Mouse (Mus musculus): ENCODE data around the gene Ampd3.

Ampd3 gene

GRCm38 (mm10) chr7:110801028-110801427 is 33.0 kb downstream of the Ampd3 start:
- peak; percentile 55 for DNase-seq (ENCODE audit: low spot score)

- DNase-seq (ENCODE audit: low spot score) = no peak
These were observed 35.1 kb downstream of the Ampd3 start for GRCm38 (mm10) chr7:110803131-110803530.

GRCm38 (mm10) chr7:110804266-110804665 is 36.3 kb downstream of the Ampd3 start:
- DNase-seq (ENCODE audit: low spot score) = no peak

GRCm38 (mm10) chr7:110807460-110808030 is 39.5 kb downstream of the Ampd3 start:
- DNase-seq (ENCODE audit: low spot score) = no peak

GRCm38 (mm10) chr7:110808962-110809361 is 41.0 kb downstream of the Ampd3 start:
- no peak for DNase-seq (ENCODE audit: low spot score)

GRCm38 (mm10) chr7:110809585-110810557 is 41.9 kb downstream of the Ampd3 start:
- DNase-seq (ENCODE audit: low spot score) = no peak

- no peak for DNase-seq (ENCODE audit: low spot score)
These were observed 43.0 kb downstream of the Ampd3 start for GRCm38 (mm10) chr7:110810995-110811394.

- DNase-seq (ENCODE audit: low spot score) = no peak
These were observed 43.5 kb downstream of the Ampd3 start for GRCm38 (mm10) chr7:110811529-110811928.

GRCm38 (mm10) chr7:110813983-110814382 is 46.0 kb downstream of the Ampd3 start:
- no peak for DNase-seq (ENCODE audit: low spot score)

GRCm38 (mm10) chr7:110816037-110816436 is 48.0 kb downstream of the Ampd3 start:
- DNase-seq (ENCODE audit: low spot score) = no peak

GRCm38 (mm10) chr7:110818206-110818605 is 50.2 kb downstream of the Ampd3 start:
- no peak for DNase-seq (ENCODE audit: low spot score)

GRCm38 (mm10) chr7:110818787-110819350 is 50.9 kb downstream of the Ampd3 start:
- no peak for DNase-seq (ENCODE audit: low spot score)

- peak; percentile 41 for DNase-seq (ENCODE audit: low spot score)
These were observed 53.1 kb downstream of the Ampd3 start for GRCm38 (mm10) chr7:110821068-110821467.

- no peak for DNase-seq (ENCODE audit: low spot score)
These were observed 53.6 kb downstream of the Ampd3 start for GRCm38 (mm10) chr7:110821653-110822052.

- no peak for DNase-seq (ENCODE audit: low spot score)
These were observed 54.0 kb downstream of the Ampd3 start for GRCm38 (mm10) chr7:110822055-110822454.

GRCm38 (mm10) chr7:110823076-110823475 is 55.1 kb downstream of the Ampd3 start:
- DNase-seq (ENCODE audit: low spot score) = no peak

GRCm38 (mm10) chr7:110823593-110823992 is 55.6 kb downstream of the Ampd3 start:
- no peak for DNase-seq (ENCODE audit: low spot score)

- no peak for DNase-seq (ENCODE audit: low spot score)
These were observed 56.3 kb downstream of the Ampd3 start for GRCm38 (mm10) chr7:110823995-110824953.

GRCm38 (mm10) chr7:110833024-110833423 is 65.0 kb downstream of the Ampd3 start:
- DNase-seq (ENCODE audit: low spot score) = no peak

GRCm38 (mm10) chr7:110834018-110834417 is 66.0 kb downstream of the Ampd3 start:
- no peak for DNase-seq (ENCODE audit: low spot score)

GRCm38 (mm10) chr7:110834522-110834921 is 66.5 kb downstream of the Ampd3 start:
- DNase-seq (ENCODE audit: low spot score) = no peak

GRCm38 (mm10) chr7:110840332-110840731 is 72.3 kb downstream of the Ampd3 start:
- peak; percentile 58 for DNase-seq (ENCODE audit: low spot score)
